Mouse (Mus musculus) cerebellum, adult 2 months (tissue): ENCODE results near the gene Gm42957.

Experiments
- CTCF ChIP-seq: fragments of 200-500 bp; IDR thresholded peaks from 2 replicates; pipeline ENCODE4 v1.5.1; 2011; ENCODE audit warnings: low read depth, mild to moderate bottlenecking, control low read depth, low read length, moderate library complexity, borderline replicate concordance; ENCODE audit not compliant: insufficient read depth
- POLR2A ChIP-seq: fragments of 200-500 bp; IDR thresholded peaks from 2 replicates; pipeline ENCODE4 v1.6.1; 2011; ENCODE audit warnings: low read length, control low read depth, borderline replicate concordance; ENCODE audit not compliant: insufficient read depth

DNA sequence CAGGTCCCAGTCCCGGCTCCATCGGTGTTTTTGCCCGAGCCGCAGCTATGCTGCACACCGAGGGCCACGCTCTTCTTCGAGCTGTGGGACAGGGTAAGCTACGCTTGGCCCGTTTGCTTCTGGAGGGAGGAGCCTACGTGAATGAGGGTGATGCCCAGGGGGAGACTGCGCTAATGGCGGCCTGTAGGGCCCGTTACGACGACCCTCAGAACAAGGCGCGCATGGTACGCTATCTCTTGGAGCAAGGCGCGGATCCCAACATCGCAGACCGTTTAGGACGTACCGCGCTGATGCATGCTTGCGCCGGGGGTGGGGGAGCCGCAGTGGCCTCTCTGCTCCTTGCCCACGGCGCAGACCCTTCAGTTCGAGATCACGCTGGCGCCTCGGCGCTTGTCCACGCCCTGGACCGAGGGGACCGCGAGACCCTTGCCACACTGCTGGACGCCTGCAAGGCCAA, 37.8 kb upstream of the Gm42957 start:
- no peak for TF ChIP-seq CTCF
- peak; percentile 45; the same call in 1 of the 2 replicates for TF ChIP-seq POLR2A
